Mouse (Mus musculus): ENCODE data around the gene Gm20388. TPM values are rescaled to one million over a fixed set of nuclear protein-coding genes. Genes with fewer than 3 reads are reported as not detected.
A peak's percentile ranks its signal among the peaks of the same experiment; 100 is the strongest.

Gm20388 gene
- polyA plus RNA-seq, 1 experiment = 49.7 TPM

- no peak overlapping the region for H3K4me3 ChIP-seq (ENCODE audit: insufficient read depth, low read depth, low read length)
- no peaks in the 10 kb centered on the region for H3K27me3 ChIP-seq (replicated peaks; ENCODE audit: control insufficient read depth, insufficient read depth, low read length)
- WGBS = 93% methylated on average over 4 of the region's 4 CpGs
- no peak for TF ChIP-seq CTCF (conservative IDR thresholded peaks at IDR 0.05; ENCODE audit: insufficient read depth, insufficient read length, low read depth, low read length)
- no peak for TF ChIP-seq POLR2A (IDR thresholded peaks at IDR 0.05; ENCODE audit: low read depth, low read length)
- H3K27ac ChIP-seq (ENCODE audit: insufficient read depth, low read depth, low read length) = no peak overlapping the region
- no peaks in the 10 kb centered on the region for H3K4me1 ChIP-seq (ENCODE audit: control insufficient read depth, insufficient read depth, low read length)
- no peaks in the 10 kb centered on the region for H3K36me3 ChIP-seq (ENCODE audit: control insufficient read depth, insufficient read depth, low read length)
- no peak for DNase-seq
Observed at GRCm38 (mm10) chr8:123329350-123329749, 3418.7 kb downstream of the Gm20388 start.

GRCm38 (mm10) chr8:123329961-123330360, 3419.3 kb downstream of the Gm20388 start:
- H3K36me3 ChIP-seq (ENCODE audit: control insufficient read depth, insufficient read depth, low read length) = no peaks in the 10 kb centered on the region
- peak; percentile 68 for DNase-seq
- H3K4me3 ChIP-seq (ENCODE audit: insufficient read depth, low read depth, low read length) = no peak overlapping the region
- TF ChIP-seq CTCF (conservative IDR thresholded peaks at IDR 0.05; ENCODE audit: insufficient read depth, insufficient read length, low read depth, low read length) (no peak), POLR2A (IDR thresholded peaks at IDR 0.05; ENCODE audit: low read depth, low read length) (no peak)
- 54% methylated on average over 5 of the region's 5 CpGs for WGBS
- H3K27me3 ChIP-seq (replicated peaks; ENCODE audit: control insufficient read depth, insufficient read depth, low read length) = no peaks in the 10 kb centered on the region
- no peak overlapping the region for H3K27ac ChIP-seq (ENCODE audit: insufficient read depth, low read depth, low read length)
- H3K4me1 ChIP-seq (ENCODE audit: control insufficient read depth, insufficient read depth, low read length) = no peaks in the 10 kb centered on the region

DNA sequence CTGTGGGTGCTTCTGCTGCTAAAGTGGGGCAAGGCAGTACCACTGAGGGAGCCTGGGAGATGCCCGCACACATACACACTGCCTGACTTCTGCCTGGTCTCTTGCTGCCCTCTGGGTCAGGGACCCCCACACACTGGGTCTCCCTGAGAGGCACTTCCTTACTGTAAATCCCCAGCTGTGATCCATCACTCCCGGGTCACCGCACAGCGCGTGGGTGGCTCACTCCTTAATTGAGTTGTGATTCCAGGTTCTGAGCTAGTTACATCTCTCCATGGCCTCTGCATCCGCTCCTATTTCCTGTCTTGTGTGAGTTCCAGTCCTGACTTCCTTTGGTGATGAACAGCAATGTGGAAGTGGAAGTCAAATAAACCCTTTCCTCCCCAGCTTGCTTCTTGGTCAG, 3420.1 kb downstream of the Gm20388 start:
- 20% methylated on average over 6 of the region's 6 CpGs for WGBS
- no peaks in the 10 kb centered on the region for H3K4me1 ChIP-seq (ENCODE audit: control insufficient read depth, insufficient read depth, low read length)
- no peaks in the 10 kb centered on the region for H3K27me3 ChIP-seq (replicated peaks; ENCODE audit: control insufficient read depth, insufficient read depth, low read length)
- no peak overlapping the region for H3K4me3 ChIP-seq (ENCODE audit: insufficient read depth, low read depth, low read length)
- H3K27ac ChIP-seq (ENCODE audit: insufficient read depth, low read depth, low read length) = no peak overlapping the region
- no peak for TF ChIP-seq POLR2A (IDR thresholded peaks at IDR 0.05; ENCODE audit: low read depth, low read length)
- no peak for TF ChIP-seq CTCF (conservative IDR thresholded peaks at IDR 0.05; ENCODE audit: insufficient read depth, insufficient read length, low read depth, low read length)
- DNase-seq = no peak
- no peaks in the 10 kb centered on the region for H3K36me3 ChIP-seq (ENCODE audit: control insufficient read depth, insufficient read depth, low read length)

DNA sequence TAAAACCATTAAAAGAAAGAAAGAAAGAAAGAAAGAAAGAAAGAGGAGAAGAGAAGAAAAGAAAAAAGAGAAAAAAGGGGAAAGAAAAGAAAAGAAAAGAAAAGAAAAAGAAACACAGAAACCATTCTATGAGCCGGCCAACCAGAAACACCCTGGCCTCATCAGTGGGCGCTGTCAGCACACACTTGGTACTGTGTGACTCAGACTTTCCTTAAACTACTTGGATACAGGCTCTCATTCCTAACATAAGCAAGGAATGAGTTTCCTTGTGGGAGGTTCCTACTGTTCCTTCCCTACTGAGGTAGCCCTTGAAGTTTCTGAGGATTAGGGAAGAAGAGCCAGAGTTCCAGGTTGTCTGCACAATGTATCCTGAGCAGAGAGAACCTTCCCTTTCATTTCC, 3420.7 kb downstream of the Gm20388 start:
- WGBS = 67% methylated on average over 2 of the region's 2 CpGs
- H3K4me1 ChIP-seq (ENCODE audit: control insufficient read depth, insufficient read depth, low read length) = no peaks in the 10 kb centered on the region
- no peak for DNase-seq
- no peaks in the 10 kb centered on the region for H3K27me3 ChIP-seq (replicated peaks; ENCODE audit: control insufficient read depth, insufficient read depth, low read length)
- TF ChIP-seq POLR2A (IDR thresholded peaks at IDR 0.05; ENCODE audit: low read depth, low read length) (no peak), CTCF (conservative IDR thresholded peaks at IDR 0.05; ENCODE audit: insufficient read depth, insufficient read length, low read depth, low read length) (no peak)
- no peaks in the 10 kb centered on the region for H3K36me3 ChIP-seq (ENCODE audit: control insufficient read depth, insufficient read depth, low read length)
- H3K4me3 ChIP-seq (ENCODE audit: insufficient read depth, low read depth, low read length) = no peak overlapping the region
- no peak overlapping the region for H3K27ac ChIP-seq (ENCODE audit: insufficient read depth, low read depth, low read length)

DNA sequence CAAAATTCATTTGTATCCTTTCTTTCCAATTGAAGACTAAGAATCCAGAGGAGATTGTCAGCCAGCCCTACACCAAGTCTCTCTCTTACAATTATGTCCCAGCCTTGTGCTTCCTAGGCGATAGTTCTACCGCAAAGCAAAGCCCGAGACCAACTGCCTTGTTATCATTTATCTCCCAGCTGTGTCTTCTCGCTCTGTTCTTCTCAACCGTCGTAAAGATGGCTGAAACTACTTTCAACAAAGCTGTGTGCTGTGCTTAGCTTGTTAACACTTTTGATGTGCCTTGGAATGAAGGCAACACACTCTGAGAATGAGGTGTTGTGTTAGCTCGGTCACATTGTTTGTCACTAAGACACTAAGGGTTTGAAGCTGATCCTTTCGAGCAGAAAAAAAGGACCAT, 3421.2 kb downstream of the Gm20388 start:
- 37% methylated on average over 8 of the region's 8 CpGs for WGBS
- TF ChIP-seq POLR2A (IDR thresholded peaks at IDR 0.05; ENCODE audit: low read depth, low read length) (no peak), CTCF (conservative IDR thresholded peaks at IDR 0.05; ENCODE audit: insufficient read depth, insufficient read length, low read depth, low read length) (no peak)

DNA sequence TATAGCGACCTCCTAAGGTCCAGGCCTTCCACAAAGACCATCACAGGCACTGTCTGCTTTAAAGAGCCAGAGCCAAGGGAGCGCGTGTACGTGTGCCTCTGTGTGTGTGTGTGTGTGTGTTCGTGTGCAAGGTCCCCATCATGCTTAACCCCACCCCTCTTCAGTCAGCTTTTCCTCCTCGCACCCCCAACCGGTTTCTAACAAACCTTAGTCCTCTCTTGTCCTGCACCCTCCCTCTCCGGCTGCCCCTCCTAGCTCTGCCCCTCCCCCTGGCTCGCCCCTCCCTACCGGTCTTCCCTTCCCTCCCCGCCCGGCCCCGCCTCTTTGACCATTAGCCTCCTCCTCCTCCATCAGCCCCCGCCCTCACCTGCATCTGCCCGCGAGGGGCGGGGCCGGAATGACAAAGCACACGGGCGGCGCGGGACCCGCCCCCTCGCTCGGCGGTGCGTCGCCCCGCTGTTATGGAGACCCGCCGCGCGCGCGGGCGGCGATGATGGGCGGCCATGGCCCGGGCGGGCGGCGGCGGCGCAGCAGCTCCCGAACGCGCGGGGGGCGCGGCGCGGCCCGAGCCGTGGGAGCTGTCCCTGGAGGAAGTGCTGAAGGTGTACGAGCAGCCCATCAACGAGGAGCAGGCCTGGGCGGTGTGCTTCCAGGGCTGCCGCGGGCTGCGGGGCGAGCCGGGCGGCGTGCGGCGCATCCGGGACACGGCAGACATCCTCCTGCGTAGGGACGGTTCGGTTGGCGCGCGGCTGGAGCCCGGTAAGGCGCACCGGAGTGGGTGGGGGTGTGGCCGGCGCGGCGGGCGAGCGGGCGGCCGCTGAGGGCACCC, 3421.8 kb downstream of the Gm20388 start, which contains the start of gene Spire2:
Gene Spire2 (plus strand): TSS at position 452 of the 829 bp plus-strand sequence.
- Histone ChIP-seq H3K27ac (ENCODE audit: insufficient read depth, low read depth, low read length) (peak within 1 kb of the TSS; percentile 24; the same call in 1 of the 2 replicates), H3K4me3 (ENCODE audit: insufficient read depth, low read depth, low read length) (peak within 1 kb of the TSS; percentile 49), H3K4me1 (ENCODE audit: control insufficient read depth, insufficient read depth, low read length) (no peaks in the 10 kb centered on the region), H3K36me3 (ENCODE audit: control insufficient read depth, insufficient read depth, low read length) (no peaks in the 10 kb centered on the region), H3K27me3 (replicated peaks; ENCODE audit: control insufficient read depth, insufficient read depth, low read length) (no peaks in the 10 kb centered on the region)
- 2% methylated on average over 84 of the region's 85 CpGs for WGBS
- DNase-seq = peak; percentile 84
- TF ChIP-seq POLR2A (IDR thresholded peaks at IDR 0.05; ENCODE audit: low read depth, low read length) = no peak
- TF ChIP-seq CTCF (conservative IDR thresholded peaks at IDR 0.05; ENCODE audit: insufficient read depth, insufficient read length, low read depth, low read length) = no peak

More for the DNA sequence above, 3421.2 kb downstream of the Gm20388 start:
- Histone ChIP-seq H3K27ac (ENCODE audit: insufficient read depth, low read depth, low read length) (no peak overlapping the region), H3K4me3 (ENCODE audit: insufficient read depth, low read depth, low read length) (no peak overlapping the region), H3K27me3 (replicated peaks; ENCODE audit: control insufficient read depth, insufficient read depth, low read length) (no peaks in the 10 kb centered on the region), H3K4me1 (ENCODE audit: control insufficient read depth, insufficient read depth, low read length) (no peaks in the 10 kb centered on the region), H3K36me3 (ENCODE audit: control insufficient read depth, insufficient read depth, low read length) (no peaks in the 10 kb centered on the region)
- no peak for DNase-seq

DNA sequence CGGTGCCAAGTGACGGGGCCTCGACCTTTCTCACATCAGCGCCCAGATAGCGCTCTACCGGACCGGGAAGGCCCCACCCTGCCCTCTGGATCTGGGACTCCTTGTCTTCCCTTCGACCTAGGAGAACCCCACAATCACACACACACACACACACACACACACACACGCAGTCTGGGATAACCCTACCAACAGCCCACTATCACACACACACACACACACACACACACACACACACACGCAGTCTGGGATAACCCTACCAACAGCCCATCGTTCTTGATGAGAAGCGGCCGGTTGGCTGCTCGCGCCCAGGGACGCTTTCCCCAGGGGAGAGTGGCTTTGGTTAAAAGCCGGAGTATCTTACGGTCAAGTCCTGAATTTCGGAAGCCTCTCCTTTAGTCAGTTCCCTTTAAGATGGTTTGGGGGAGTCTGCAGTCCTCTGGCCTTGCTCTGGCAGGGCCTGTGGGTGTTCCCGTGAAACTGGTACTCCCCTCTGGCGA, 3422.5 kb downstream of the Gm20388 start:
- H3K36me3 ChIP-seq (ENCODE audit: control insufficient read depth, insufficient read depth, low read length) = no peaks in the 10 kb centered on the region
- TF ChIP-seq CTCF (conservative IDR thresholded peaks at IDR 0.05; ENCODE audit: insufficient read depth, insufficient read length, low read depth, low read length) (no peak), POLR2A (IDR thresholded peaks at IDR 0.05; ENCODE audit: low read depth, low read length) (no peak)
- H3K27me3 ChIP-seq (replicated peaks; ENCODE audit: control insufficient read depth, insufficient read depth, low read length) = no peaks in the 10 kb centered on the region
- H3K27ac ChIP-seq (ENCODE audit: insufficient read depth, low read depth, low read length) = peak overlapping the region; percentile 24; the same call in 1 of the 2 replicates
- DNase-seq = no peak
- WGBS = 13% methylated on average over 19 of the region's 21 CpGs
- no peaks in the 10 kb centered on the region for H3K4me1 ChIP-seq (ENCODE audit: control insufficient read depth, insufficient read depth, low read length)
- peak overlapping the region; percentile 49 for H3K4me3 ChIP-seq (ENCODE audit: insufficient read depth, low read depth, low read length)

Measured in kidney, adult 2 months (tissue).